Mouse (Mus musculus): ENCODE measurements around the gene 1700066M21Rik. TPM values are rescaled to one million over a fixed set of nuclear protein-coding genes. Genes with fewer than 3 reads are reported as not detected.

Gene 1700066M21Rik
- polyA plus RNA-seq (2014; fragmentation: Nextera tagmentation; extraction: Ambion mirVana), result 12.0 and 13.4 TPM in 2 replicates

GRCm38 (mm10) chr1:57377376-57378341 is at the start of gene 1700066M21Rik:
1700066M21Rik (plus strand) TSS chr1:57377620.
- H3K27me3 ChIP-seq (ENCODE audit: control insufficient read depth, insufficient read depth, low read length), result no peaks in the 10 kb centered on the region
- no peaks in the 10 kb centered on the region for H3K9me3 ChIP-seq (ENCODE audit: control insufficient read depth, low read length)
- H3K4me3 ChIP-seq (ENCODE audit: low read depth, low read length), result peak within 1 kb of the TSS; percentile 86
- peaks cover 8% of the 10 kb centered on the region; the same call in 1 of the 2 replicates for H3K4me1 ChIP-seq (ENCODE audit: control insufficient read depth, insufficient read depth, low read length)
- H3K27ac ChIP-seq (ENCODE audit: low read depth, low read length), result peak within 1 kb of the TSS; percentile 30; the same call in 1 of the 2 replicates
- H3K4me2 ChIP-seq, result peak within 1 kb of the TSS; percentile 82
- H3K9ac ChIP-seq (ENCODE audit: low read length), result peak within 1 kb of the TSS; percentile 88
- under 1% methylated on average over 81 of the region's 81 CpGs for WGBS
- ATAC-seq (ENCODE audit: low FRiP score), result peak; percentile 98
- DNase-seq (ENCODE audit: low spot score, missing footprints), result peak; percentile 99
- no peaks in the 10 kb centered on the region for H3K36me3 ChIP-seq (ENCODE audit: control insufficient read depth, insufficient read depth, low read length)

- DNase-seq (ENCODE audit: low spot score, missing footprints) (peak; percentile 75), ATAC-seq (ENCODE audit: low FRiP score) (no peak)
- no peak overlapping the region for H3K9ac ChIP-seq (ENCODE audit: low read length)
- 71% methylated on average over 5 of the region's 5 CpGs for WGBS
- no peaks in the 10 kb centered on the region for H3K4me1 ChIP-seq (ENCODE audit: control insufficient read depth, insufficient read depth, low read length)
- H3K4me3 ChIP-seq (ENCODE audit: low read depth, low read length), result no peak overlapping the region
- H3K9me3 ChIP-seq (ENCODE audit: control insufficient read depth, low read length), result no peaks in the 10 kb centered on the region
- no peaks in the 10 kb centered on the region for H3K36me3 ChIP-seq (ENCODE audit: control insufficient read depth, insufficient read depth, low read length)
- H3K27ac ChIP-seq (ENCODE audit: low read depth, low read length), result no peak overlapping the region
- no peaks in the 10 kb centered on the region for H3K27me3 ChIP-seq (ENCODE audit: control insufficient read depth, insufficient read depth, low read length)
- no peak overlapping the region for H3K4me2 ChIP-seq
Observed at GRCm38 (mm10) chr1:57329285-57330093, 47.9 kb upstream of the 1700066M21Rik start.

GRCm38 (mm10) chr1:57330228-57330627 is 47.2 kb upstream of the 1700066M21Rik start:
- DNase-seq (ENCODE audit: low spot score, missing footprints) (peak; percentile 67), ATAC-seq (ENCODE audit: low FRiP score) (no peak)
- no peaks in the 10 kb centered on the region for H3K4me1 ChIP-seq (ENCODE audit: control insufficient read depth, insufficient read depth, low read length)
- WGBS, result 91% methylated on average over 6 of the region's 6 CpGs
- H3K36me3 ChIP-seq (ENCODE audit: control insufficient read depth, insufficient read depth, low read length), result no peaks in the 10 kb centered on the region
- H3K9me3 ChIP-seq (ENCODE audit: control insufficient read depth, low read length), result no peaks in the 10 kb centered on the region
- H3K27me3 ChIP-seq (ENCODE audit: control insufficient read depth, insufficient read depth, low read length), result no peaks in the 10 kb centered on the region
- H3K27ac ChIP-seq (ENCODE audit: low read depth, low read length), result no peak overlapping the region
- H3K4me3 ChIP-seq (ENCODE audit: low read depth, low read length), result no peak overlapping the region
- H3K9ac ChIP-seq (ENCODE audit: low read length), result no peak overlapping the region
- no peak overlapping the region for H3K4me2 ChIP-seq

- H3K27ac ChIP-seq (ENCODE audit: low read depth, low read length), result no peak overlapping the region
- no peaks in the 10 kb centered on the region for H3K9me3 ChIP-seq (ENCODE audit: control insufficient read depth, low read length)
- 24% methylated on average over 4 of the region's 4 CpGs for WGBS
- no peak overlapping the region for H3K4me2 ChIP-seq
- ATAC-seq (ENCODE audit: low FRiP score), result no peak
- no peaks in the 10 kb centered on the region for H3K27me3 ChIP-seq (ENCODE audit: control insufficient read depth, insufficient read depth, low read length)
- no peak overlapping the region for H3K9ac ChIP-seq (ENCODE audit: low read length)
- no peak overlapping the region for H3K4me3 ChIP-seq (ENCODE audit: low read depth, low read length)
- H3K4me1 ChIP-seq (ENCODE audit: control insufficient read depth, insufficient read depth, low read length), result no peaks in the 10 kb centered on the region
- H3K36me3 ChIP-seq (ENCODE audit: control insufficient read depth, insufficient read depth, low read length), result no peaks in the 10 kb centered on the region
- no peak for DNase-seq (ENCODE audit: low spot score, missing footprints)
Observed at GRCm38 (mm10) chr1:57332040-57332439, 45.4 kb upstream of the 1700066M21Rik start.

GRCm38 (mm10) chr1:57333550-57334213 is 43.7 kb upstream of the 1700066M21Rik start:
- ATAC-seq (ENCODE audit: low FRiP score), result no peak

GRCm38 (mm10) chr1:57335200-57335599 is 42.2 kb upstream of the 1700066M21Rik start:
- ATAC-seq (ENCODE audit: low FRiP score), result no peak
- Histone ChIP-seq H3K27ac (ENCODE audit: low read depth, low read length) (no peak overlapping the region), H3K36me3 (ENCODE audit: control insufficient read depth, insufficient read depth, low read length) (no peaks in the 10 kb centered on the region), H3K27me3 (ENCODE audit: control insufficient read depth, insufficient read depth, low read length) (no peaks in the 10 kb centered on the region), H3K4me2 (no peak overlapping the region), H3K9ac (ENCODE audit: low read length) (no peak overlapping the region), H3K4me3 (ENCODE audit: low read depth, low read length) (no peak overlapping the region), H3K9me3 (ENCODE audit: control insufficient read depth, low read length) (no peaks in the 10 kb centered on the region), H3K4me1 (ENCODE audit: control insufficient read depth, insufficient read depth, low read length) (no peaks in the 10 kb centered on the region)
- DNase-seq (ENCODE audit: low spot score, missing footprints), result no peak
- WGBS, result 83% methylated on average over 5 of the region's 5 CpGs

More at GRCm38 (mm10) chr1:57333550-57334213, 43.7 kb upstream of the 1700066M21Rik start:
- DNase-seq (ENCODE audit: low spot score, missing footprints), result no peak
- no peaks in the 10 kb centered on the region for H3K36me3 ChIP-seq (ENCODE audit: control insufficient read depth, insufficient read depth, low read length)
- H3K4me3 ChIP-seq (ENCODE audit: low read depth, low read length), result no peak overlapping the region
- no peaks in the 10 kb centered on the region for H3K9me3 ChIP-seq (ENCODE audit: control insufficient read depth, low read length)
- no peaks in the 10 kb centered on the region for H3K27me3 ChIP-seq (ENCODE audit: control insufficient read depth, insufficient read depth, low read length)
- H3K27ac ChIP-seq (ENCODE audit: low read depth, low read length), result no peak overlapping the region
- no peak overlapping the region for H3K4me2 ChIP-seq
- no peaks in the 10 kb centered on the region for H3K4me1 ChIP-seq (ENCODE audit: control insufficient read depth, insufficient read depth, low read length)
- WGBS, result 38% methylated on average over 11 of the region's 11 CpGs
- no peak overlapping the region for H3K9ac ChIP-seq (ENCODE audit: low read length)

GRCm38 (mm10) chr1:57339156-57339796 is 38.1 kb upstream of the 1700066M21Rik start:
- Histone ChIP-seq H3K4me3 (ENCODE audit: low read depth, low read length) (no peak overlapping the region), H3K4me1 (ENCODE audit: control insufficient read depth, insufficient read depth, low read length) (peaks cover 3% of the 10 kb centered on the region; the same call in 1 of the 2 replicates), H3K9ac (ENCODE audit: low read length) (no peak overlapping the region), H3K9me3 (ENCODE audit: control insufficient read depth, low read length) (no peaks in the 10 kb centered on the region), H3K27me3 (ENCODE audit: control insufficient read depth, insufficient read depth, low read length) (no peaks in the 10 kb centered on the region), H3K27ac (ENCODE audit: low read depth, low read length) (no peak overlapping the region), H3K4me2 (no peak overlapping the region), H3K36me3 (ENCODE audit: control insufficient read depth, insufficient read depth, low read length) (no peaks in the 10 kb centered on the region)
- DNase-seq (ENCODE audit: low spot score, missing footprints), result peak; percentile 85
- 61% methylated on average over 14 of the region's 14 CpGs for WGBS
- ATAC-seq (ENCODE audit: low FRiP score), result no peak

GRCm38 (mm10) chr1:57341197-57341596 is 36.2 kb upstream of the 1700066M21Rik start:
- Histone ChIP-seq H3K27ac (ENCODE audit: low read depth, low read length) (no peak overlapping the region), H3K4me2 (no peak overlapping the region), H3K4me1 (ENCODE audit: control insufficient read depth, insufficient read depth, low read length) (peaks cover 3% of the 10 kb centered on the region; the same call in 1 of the 2 replicates), H3K36me3 (ENCODE audit: control insufficient read depth, insufficient read depth, low read length) (no peaks in the 10 kb centered on the region), H3K27me3 (ENCODE audit: control insufficient read depth, insufficient read depth, low read length) (no peaks in the 10 kb centered on the region), H3K9me3 (ENCODE audit: control insufficient read depth, low read length) (no peaks in the 10 kb centered on the region), H3K9ac (ENCODE audit: low read length) (no peak overlapping the region), H3K4me3 (ENCODE audit: low read depth, low read length) (no peak overlapping the region)
- no peak for DNase-seq (ENCODE audit: low spot score, missing footprints)
- WGBS, result 1% methylated on average over 2 of the region's 2 CpGs
- ATAC-seq (ENCODE audit: low FRiP score), result no peak
